Comparison of ENCODE assay signal across 29 mouse cellular contexts in genomic region chr13:99437051-99437450, GRCm38 (mm10).
"Had no signal": no experiment of that assay in that cellular context is flagged by ENCODE, and none has a peak within 500 bp of the region (broad histone marks: within the 10 kb centered on the region; RNA-seq: fewer than 3 reads in every experiment).

No protein-coding gene starts in this region.

- DNase-seq: heart, postnatal 10 days; heart, postnatal 14 days; heart, postnatal 36 days; kidney, adult 11 months; kidney, adult 18-20 months; kidney, adult 2 months; kidney, adult 8-10 months; kidney, adult 9 months; kidney, postnatal 10 days; kidney, postnatal 14 days; kidney, postnatal 25 days; kidney, postnatal 36 days; kidney, postnatal 4 days; layer of hippocampus, adult 9-11 months; layer of hippocampus, postnatal 36 days had no signal

- H3K4me3 ChIP-seq: heart, embryonic 10.5 days; heart, embryonic 12.5 days; heart, embryonic 13.5 days; heart, embryonic 15.5 days; hindbrain, embryonic 10.5 days; hindbrain, embryonic 12.5 days; hindbrain, embryonic 13.5 days; hindbrain, embryonic 15.5 days; intestine, embryonic 15.5 days; kidney, embryonic 15.5 days; left cerebral cortex, adult 2 months had no signal

- H3K27ac ChIP-seq: heart, embryonic 10.5 days; heart, embryonic 13.5 days; heart, embryonic 15.5 days; hindbrain, embryonic 10.5 days; hindbrain, embryonic 12.5 days; hindbrain, embryonic 13.5 days; hindbrain, embryonic 14.5 days; hindbrain, embryonic 15.5 days; hindbrain, postnatal 0 days; intestine, embryonic 15.5 days; kidney, embryonic 15.5 days; kidney, postnatal 0 days; left cerebral cortex, adult 2 months had no signal
